30 mouse cellular contexts compared by ENCODE assay signal in genomic region chrX:71467491-71467890, GRCm38 (mm10). TPM values are rescaled to one million over a fixed set of nuclear protein-coding genes. Genes with fewer than 3 reads are reported as not detected.
DNase-seq lines count a peak whose midpoint lies in the region; ATAC-seq and TF ChIP-seq lines count a peak whose summit lies in the region.
"Had no signal": no experiment of that assay in that cellular context is flagged by ENCODE, and none has a peak within 500 bp of the region (broad histone marks: within the 10 kb centered on the region; RNA-seq: fewer than 3 reads in every experiment).

No protein-coding gene starts in this region.

- no peaks in the 10 kb centered on the region for H3K36me3 ChIP-seq in heart, embryonic 11.5 days (ENCODE audit: control insufficient read depth, insufficient read depth, low read length)
- H3K36me3 ChIP-seq: embryonic facial prominence, embryonic 12.5 days; forebrain, embryonic 15.5 days; hindbrain, embryonic 10.5 days; hindbrain, embryonic 15.5 days; limb, embryonic 12.5 days; liver, embryonic 15.5 days; midbrain, embryonic 15.5 days; neural tube, embryonic 15.5 days had no signal

- no peak overlapping the region for H3K4me3 ChIP-seq in heart, embryonic 11.5 days (ENCODE audit: low read depth, low read length)
- no peak overlapping the region for H3K4me3 ChIP-seq in gastrocnemius, adult 2 months
- H3K4me3 ChIP-seq: embryonic facial prominence, embryonic 12.5 days; forebrain, embryonic 15.5 days; hindbrain, embryonic 10.5 days; hindbrain, embryonic 15.5 days; left cerebral cortex, adult 2 months; limb, embryonic 12.5 days; liver, embryonic 15.5 days; midbrain, embryonic 15.5 days; neural tube, embryonic 15.5 days had no signal

- no peaks in the 10 kb centered on the region for H3K4me1 ChIP-seq in heart, embryonic 11.5 days (ENCODE audit: control insufficient read depth, insufficient read depth, low read length)
- H3K4me1 ChIP-seq: embryonic facial prominence, embryonic 12.5 days; forebrain, embryonic 15.5 days; hindbrain, embryonic 10.5 days; hindbrain, embryonic 15.5 days; limb, embryonic 12.5 days; midbrain, embryonic 15.5 days; neural tube, embryonic 15.5 days had no signal

- H3K9ac ChIP-seq in heart, embryonic 11.5 days (ENCODE audit: low read depth, low read length) = no peak overlapping the region
- H3K9ac ChIP-seq: embryonic facial prominence, embryonic 12.5 days; forebrain, embryonic 15.5 days; hindbrain, embryonic 15.5 days; limb, embryonic 12.5 days; liver, embryonic 15.5 days; lung, embryonic 14.5 days; midbrain, embryonic 15.5 days; neural tube, embryonic 15.5 days had no signal

- H3K9me3 ChIP-seq in heart, embryonic 11.5 days (replicated peaks; ENCODE audit: control insufficient read depth, low read length) = no peaks in the 10 kb centered on the region
- H3K9me3 ChIP-seq: embryonic facial prominence, embryonic 12.5 days; forebrain, embryonic 15.5 days; hindbrain, embryonic 10.5 days; hindbrain, embryonic 15.5 days; limb, embryonic 12.5 days; liver, embryonic 15.5 days; midbrain, embryonic 15.5 days; neural tube, embryonic 15.5 days had no signal

- peak; percentile 39 to 60 for DNase-seq in heart, adult 18-20 months
- DNase-seq in kidney, postnatal 10 days = peak; percentile 7
- DNase-seq in kidney, adult 8-10 months = no peak
- peak; percentile 24 for DNase-seq in gastrocnemius, adult 2 months
- DNase-seq in heart, postnatal 14 days = peak; percentile 3 to 19
- DNase-seq in right cerebral cortex, postnatal 10 days (ENCODE audit: low spot score in 2 of 2) = no peak
- DNase-seq in cerebellum, postnatal 36 days = no peak
- DNase-seq: cerebellum, adult 8-10 months; cerebellum, postnatal 25 days; embryo, embryonic 11 days; kidney, adult 11 months; lung, embryonic 14.5 days; lung, postnatal 14 days; retina, postnatal 1 day; right cerebral cortex, postnatal 25 days; spleen, adult 18-20 months; thymus, adult 2 months; thymus, postnatal 36 days had no signal

- no peak overlapping the region for H3K27ac ChIP-seq in heart, embryonic 11.5 days (ENCODE audit: low read depth, low read length)
- no peak overlapping the region for H3K27ac ChIP-seq in gastrocnemius, adult 2 months
- H3K27ac ChIP-seq: embryonic facial prominence, embryonic 12.5 days; forebrain, embryonic 15.5 days; hindbrain, embryonic 10.5 days; hindbrain, embryonic 15.5 days; left cerebral cortex, adult 2 months; limb, embryonic 12.5 days; midbrain, embryonic 15.5 days; neural tube, embryonic 15.5 days had no signal

- no peaks in the 10 kb centered on the region for H3K27me3 ChIP-seq in heart, embryonic 11.5 days (ENCODE audit: control insufficient read depth, insufficient read depth, low read length)
- H3K27me3 ChIP-seq: embryonic facial prominence, embryonic 12.5 days; forebrain, embryonic 15.5 days; hindbrain, embryonic 15.5 days; limb, embryonic 12.5 days; liver, embryonic 15.5 days; midbrain, embryonic 15.5 days; neural tube, embryonic 15.5 days had no signal

- no peak for ATAC-seq in heart, embryonic 11.5 days (replicated peaks; ENCODE audit: insufficient number of reproducible peaks, low FRiP score, low TSS enrichment)
- ATAC-seq: CD4-positive, CD25-positive, alpha-beta regulatory T cell, adult 4 months; forebrain, embryonic 15.5 days; inflammation-experienced regulatory T-cells, adult 6 months; midbrain, embryonic 15.5 days had no signal

- H3K4me2 ChIP-seq in heart, embryonic 11.5 days = no peak overlapping the region
- H3K4me2 ChIP-seq: embryonic facial prominence, embryonic 12.5 days; forebrain, embryonic 15.5 days; hindbrain, embryonic 15.5 days; limb, embryonic 12.5 days; liver, embryonic 15.5 days; lung, embryonic 14.5 days; midbrain, embryonic 15.5 days; neural tube, embryonic 15.5 days had no signal

- intact Hi-C loops in gastrocnemius, adult 2 months (cut with DNase I) = no loop called here
- intact Hi-C loops in heart, postnatal 14 days (cut with DNase I) = no loop called here

- 85% methylated on average over 3 of the region's 3 CpGs for WGBS in heart, embryonic 11.5 days (ENCODE audit: insufficient replicate concordance)

- TF ChIP-seq CTCF in gastrocnemius, adult 2 months (IDR thresholded peaks at IDR 0.05) = no peak

RNA-seq across cellular contexts. Expression of gene Cd99l2, which starts 25.2 kb away (rescaled TPM):
- 10 to 100 TPM; 62.7 to 69.8 TPM for total RNA-seq in heart, adult 18-20 months (2021)
- polyA plus RNA-seq in heart, embryonic 11.5 days (2014; fragmentation: Nextera tagmentation; extraction: Ambion mirVana) = 21.7 and 31.4 TPM in 2 replicates
- total RNA-seq in gastrocnemius, adult 2 months (2021) = 10 to 100 TPM; 51.4 to 53.5 TPM
- 10 to 100 TPM; 48.6 to 53.6 TPM for total RNA-seq in heart, postnatal 14 days (2021)

Comparison
In these comparisons a context has a peak if more than half of its experiments do, and no peak if none do; other contexts are left out.
1. DNase-seq: peak in heart, adult 18-20 months (2 of 2), kidney, postnatal 10 days (single experiment), gastrocnemius, adult 2 months (single experiment) and heart, postnatal 14 days (2 of 2); none in kidney, adult 8-10 months (0 of 2), right cerebral cortex, postnatal 10 days (0 of 2) and cerebellum, postnatal 36 days (0 of 2).